Mouse (Mus musculus) spleen, postnatal 4 days (tissue): ENCODE measurements at regions not wholly inside any gene's neighbourhood (a gene's known extent, or its start where the extent isn't known, plus 50 kb on each side); places are given as distances from the start of the nearest gene placed in this dataset.
"Not testable (repeated sequence)": the region's sequence is repeated elsewhere in the genome, so short reads cannot be mapped to it uniquely, and the experiment has no call there.

ENCODE experiments used
- DNase-seq, 2 experiments: peaks; one replicate each; pipeline ENCODE4 v3.0.0; 2022; ENCODE audit warnings: low spot score in 2 of 2

DNA sequence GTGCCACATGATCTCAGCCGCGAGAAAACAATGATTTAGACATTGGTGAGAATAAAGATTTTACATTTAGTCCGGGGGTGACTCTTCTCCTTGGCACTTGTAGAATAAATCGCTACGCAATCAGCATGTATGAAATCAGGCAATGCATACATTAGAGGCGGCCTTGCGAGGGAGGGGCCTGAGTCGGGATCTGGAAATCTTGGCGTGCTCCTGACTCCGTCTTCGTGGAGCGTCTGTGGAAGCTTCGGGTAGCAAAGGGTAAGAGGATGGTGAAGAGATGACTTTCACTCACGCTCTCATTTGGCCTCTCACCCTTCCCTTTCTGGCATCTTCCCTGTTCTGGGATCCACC, 167.1 kb downstream of the Nkx6-1 start:
- no peak for DNase-seq

DNA sequence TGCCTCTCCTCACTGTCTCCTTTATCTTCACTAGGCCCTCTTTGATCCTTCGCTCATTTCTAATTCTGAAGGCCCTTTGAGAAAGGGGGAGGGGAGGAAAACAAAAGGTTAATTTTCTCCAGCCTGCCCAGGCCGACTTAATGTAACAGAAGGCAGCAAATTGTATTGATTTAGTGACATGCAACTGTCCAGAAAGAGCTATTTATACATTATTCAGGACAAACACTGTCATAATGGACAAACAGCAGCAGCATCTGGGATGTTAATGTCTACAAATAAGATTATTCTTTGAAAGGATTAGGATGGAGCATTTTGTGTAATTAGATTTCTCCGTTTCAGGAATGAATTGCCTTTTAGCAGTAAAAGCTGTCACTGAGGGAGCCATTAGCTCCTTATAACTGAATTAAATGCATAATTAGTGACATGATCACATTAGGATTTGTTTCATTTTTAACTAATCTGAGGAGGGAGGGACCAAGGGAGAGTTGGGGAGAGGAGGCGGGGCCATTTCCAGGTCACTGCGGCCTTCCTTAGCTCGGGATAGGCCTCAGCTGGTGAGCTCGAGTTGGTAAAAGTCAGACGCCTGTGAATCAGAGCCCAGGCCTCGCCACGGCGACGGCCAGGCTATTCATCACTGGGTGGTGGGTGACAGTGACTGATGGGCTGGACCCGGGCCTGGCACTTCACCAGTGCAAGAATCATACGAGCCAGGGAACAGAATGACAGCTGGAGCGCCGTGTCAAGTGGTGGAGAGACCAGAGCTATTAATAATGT, 167.7 kb downstream of the Nkx6-1 start:
- no peak for DNase-seq

DNA sequence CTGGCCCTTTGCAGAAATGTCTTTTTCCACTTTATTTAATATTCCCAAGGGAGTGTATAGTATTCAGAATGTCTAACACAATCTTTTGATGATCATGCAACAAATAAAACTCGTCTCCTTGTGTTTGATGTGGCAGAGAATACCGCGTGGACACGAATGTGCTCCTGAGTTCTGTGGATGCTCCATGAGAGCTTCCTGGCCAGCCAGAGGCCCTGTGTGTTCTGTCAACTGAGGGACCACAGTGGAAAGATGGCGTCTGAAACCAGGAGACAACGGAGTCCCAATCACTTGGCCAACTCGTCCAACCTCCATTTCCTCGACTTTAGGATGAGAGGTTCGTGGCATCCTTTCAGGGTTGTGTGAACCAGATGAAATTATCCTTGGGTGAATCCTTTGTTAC, 168.6 kb downstream of the Nkx6-1 start:
- DNase-seq: no peak

DNA sequence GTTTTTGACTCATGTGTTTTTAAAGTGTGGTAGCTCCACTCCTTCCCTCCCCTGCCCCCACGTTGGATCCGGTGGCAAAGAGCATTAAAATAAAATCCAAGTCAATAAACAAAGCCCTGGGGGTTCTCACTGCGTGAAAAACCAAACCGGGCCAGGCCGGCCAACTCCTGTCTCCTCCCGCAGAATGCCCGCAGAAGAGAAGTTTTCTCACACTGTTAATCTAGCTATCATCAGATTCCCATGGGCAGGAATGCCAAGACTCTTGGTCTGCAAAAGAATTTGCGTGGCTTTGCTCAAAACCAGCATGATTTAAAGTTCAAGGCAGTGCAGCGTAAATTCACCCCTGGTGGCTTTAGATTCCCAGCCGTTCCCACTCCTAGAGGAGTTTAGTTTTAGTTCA, 219.0 kb downstream of the Nkx6-1 start:
- peak in 1 of 2 experiments; percentile 25 for DNase-seq

DNA sequence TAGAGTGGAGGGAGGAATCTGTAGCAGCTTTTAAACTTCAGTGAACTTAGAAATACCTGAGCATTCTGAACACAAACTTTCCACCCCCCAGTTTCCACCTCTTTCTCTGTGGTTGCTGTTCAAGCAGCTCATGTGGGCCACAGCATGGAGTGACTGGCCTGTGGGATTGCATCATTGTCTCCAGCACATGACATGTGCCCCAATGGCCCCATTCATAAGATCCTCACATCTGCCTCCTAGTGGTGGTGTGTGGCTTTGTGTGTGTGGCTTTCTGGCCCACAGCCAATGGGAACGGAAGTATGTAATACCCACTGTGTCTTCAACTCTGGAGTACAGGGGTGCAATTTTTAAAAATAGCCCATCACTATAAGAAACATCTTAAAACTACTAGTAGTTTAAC, 223.0 kb downstream of the Nkx6-1 start:
- DNase-seq: peak in 1 of 2 experiments; percentile 36

DNA sequence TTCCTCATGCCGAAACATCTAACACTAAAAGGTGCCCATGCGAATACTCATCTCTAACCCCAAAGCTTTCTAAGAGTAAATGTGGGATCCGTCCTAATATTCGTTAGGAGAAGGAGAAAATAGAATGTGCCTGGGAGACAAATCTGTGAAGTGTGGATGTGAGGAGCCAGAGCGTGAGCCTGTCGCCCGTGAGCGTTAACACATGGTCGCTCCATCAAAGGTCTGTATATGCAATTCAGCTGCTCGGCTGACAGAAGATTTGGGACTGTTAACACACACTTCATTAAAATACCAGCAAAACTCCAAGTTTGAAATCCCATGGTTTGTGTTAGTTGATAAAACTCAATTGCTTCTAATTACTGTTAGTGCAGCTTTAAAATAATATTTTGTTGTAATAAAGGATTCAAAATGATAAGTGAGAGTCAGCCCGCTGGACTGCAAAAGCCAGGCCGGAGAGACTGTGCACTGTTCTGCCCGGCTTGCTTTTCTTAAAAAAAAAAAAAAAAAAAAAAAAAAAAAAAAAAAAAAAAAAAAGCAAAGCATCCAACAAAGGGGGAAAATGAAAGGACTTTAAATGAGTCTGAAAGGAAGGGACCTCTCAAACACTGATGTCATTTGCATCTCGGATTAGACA, 227.0 kb downstream of the Nkx6-1 start:
- DNase-seq: no peak

DNA sequence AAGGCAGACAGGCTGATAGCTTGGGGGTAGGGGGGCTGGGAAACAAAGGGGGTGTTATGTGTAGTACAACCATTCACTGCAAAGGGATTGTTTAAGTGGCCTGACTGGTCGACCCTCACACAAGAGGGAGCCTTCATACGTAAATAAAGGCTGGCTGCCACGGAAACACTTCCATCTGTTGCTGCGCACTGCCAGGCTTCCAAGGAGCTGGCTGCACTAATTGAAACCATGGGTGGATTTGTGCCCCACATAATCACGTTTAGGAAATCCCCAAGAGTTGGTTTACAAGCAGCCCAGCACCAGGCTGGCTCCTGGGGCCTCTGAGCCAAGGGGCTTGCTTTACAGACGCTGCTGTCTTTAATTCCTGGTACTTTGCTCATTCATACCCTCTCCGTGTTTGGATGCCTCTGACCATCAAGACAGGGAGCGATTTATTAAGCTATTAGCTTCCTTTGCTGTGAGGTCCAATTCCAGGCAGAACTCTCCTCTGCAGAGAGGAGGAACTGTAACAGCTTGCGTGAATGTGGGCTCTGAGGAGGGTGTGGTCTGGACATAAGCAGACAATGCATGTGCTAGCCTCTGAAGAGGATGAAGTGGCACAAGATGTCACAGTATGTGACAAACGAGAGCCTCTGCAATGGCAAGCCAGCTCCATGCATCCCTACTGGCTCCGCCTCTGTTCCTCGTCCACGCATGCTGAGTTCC, 238.6 kb downstream of the Nkx6-1 start:
- peak in 1 of 2 experiments; percentile 41 for DNase-seq

DNA sequence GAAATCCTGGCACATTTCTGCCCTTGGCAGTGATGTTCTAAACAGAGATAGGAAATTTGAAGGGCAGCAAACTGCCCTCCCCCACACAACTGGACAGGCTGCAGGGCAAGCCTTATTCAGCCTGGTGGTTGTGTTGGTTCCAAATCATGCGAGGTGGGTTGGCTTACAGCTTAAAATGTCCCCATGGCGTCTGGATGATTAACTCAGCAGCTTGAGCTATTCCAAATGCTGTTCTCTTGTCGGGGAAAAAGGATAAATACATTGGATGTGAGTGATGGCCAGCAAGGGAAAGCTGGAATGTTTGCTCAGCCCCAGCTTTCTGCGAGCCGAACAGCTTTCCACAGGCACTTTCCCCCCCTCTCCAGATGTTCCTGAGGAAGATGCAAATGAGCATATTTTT, 280.5 kb downstream of the Nkx6-1 start:
- DNase-seq: peak in 1 of 2 experiments; percentile 45

DNA sequence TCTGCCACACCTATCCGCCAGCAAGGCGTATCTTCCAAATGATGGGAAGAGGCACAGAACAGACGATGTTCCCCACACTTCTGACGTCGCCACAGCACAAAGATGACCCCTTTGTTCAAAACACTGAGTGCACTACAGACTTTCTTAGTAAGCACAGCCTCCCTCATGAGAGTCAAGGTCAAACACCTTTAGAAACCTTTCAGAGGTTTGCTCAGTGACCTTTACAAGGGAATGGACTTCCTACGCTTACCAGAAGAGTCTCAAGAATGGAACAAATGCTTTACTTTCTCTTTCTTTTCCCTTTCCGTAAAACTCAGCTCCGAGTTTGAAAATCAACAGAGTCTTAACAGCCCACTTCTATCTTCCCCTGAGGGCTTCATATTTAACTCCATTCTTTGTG, 283.4 kb downstream of the Nkx6-1 start:
- no peak for DNase-seq

DNA sequence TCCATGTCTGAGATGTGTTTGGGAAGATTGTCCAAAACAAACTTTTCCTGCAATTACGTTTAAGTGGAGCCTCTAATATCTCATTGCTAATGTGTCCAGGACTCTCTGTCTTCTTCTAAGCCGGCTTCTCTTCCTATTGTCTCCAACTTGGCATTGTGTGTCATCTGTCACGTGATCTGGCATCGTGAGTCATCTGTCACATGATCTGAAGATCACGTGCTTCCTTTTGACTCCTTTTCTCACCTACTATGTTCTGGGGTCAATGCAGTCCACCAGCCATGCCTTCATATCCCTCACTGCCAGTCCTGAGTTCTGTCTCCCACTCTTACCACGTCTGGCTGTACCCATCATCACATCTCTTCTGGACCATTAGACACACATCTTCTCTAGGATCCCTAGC, 288.1 kb downstream of the Nkx6-1 start:
- DNase-seq: no peak

DNA sequence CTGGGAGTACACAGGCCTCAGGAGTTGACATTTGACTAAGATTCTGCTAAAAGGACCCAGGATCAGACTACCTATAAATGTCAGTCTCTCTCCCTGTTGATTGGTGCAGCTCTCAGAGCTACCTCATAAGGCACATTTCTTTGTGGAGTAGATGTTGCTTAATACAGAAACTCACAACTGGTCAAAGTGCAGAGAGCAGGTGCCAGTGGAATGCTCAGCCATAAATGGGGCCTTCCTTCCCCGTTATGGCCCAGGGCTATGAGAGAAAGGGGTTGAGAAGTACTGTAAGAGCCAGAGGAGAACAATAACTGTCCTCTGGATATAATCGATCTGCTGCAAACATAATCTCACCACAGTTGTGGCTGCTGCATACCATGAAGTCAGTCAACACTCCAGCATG, 290.7 kb downstream of the Nkx6-1 start:
- no peak for DNase-seq

DNA sequence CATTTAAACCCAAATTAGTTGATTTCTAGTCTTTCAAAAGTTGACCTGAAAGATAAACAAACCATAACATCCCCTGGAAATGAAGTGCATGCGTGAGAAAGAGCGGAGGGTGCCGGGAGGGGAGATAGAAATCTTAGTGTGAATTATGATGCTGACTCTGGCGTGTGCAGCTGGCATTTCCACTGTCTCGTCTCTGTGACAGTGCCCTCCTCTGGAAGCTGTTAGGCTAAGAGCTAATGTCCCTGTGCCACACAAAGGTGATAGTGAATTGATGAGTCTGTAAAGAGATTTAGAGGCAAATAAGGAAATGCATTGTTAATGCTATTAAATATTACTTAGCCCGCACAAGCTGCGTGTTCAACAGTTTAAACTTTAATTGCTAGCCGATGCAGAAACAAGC, 292.6 kb downstream of the Nkx6-1 start:
- DNase-seq: no peak

DNA sequence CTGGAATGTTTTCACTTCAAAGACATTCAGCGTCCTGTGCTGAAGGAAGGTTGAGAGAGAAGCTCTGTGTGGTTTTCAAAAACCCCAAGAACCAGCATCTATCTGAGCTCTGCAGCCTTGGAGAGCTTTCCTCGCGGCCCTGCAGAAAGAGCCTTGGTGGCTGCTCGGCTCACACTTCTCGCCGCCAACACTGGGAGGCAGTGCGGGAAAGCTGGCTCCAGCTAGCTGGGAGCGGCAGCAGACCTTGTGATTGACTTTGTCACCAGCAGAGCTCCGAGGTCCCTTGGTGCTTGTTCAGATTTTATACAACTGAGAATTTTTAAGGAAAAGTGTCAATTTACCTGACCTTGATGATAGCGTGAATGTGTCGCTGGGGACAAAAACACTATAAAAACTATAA, 299.4 kb downstream of the Nkx6-1 start:
- DNase-seq: no peak

DNA sequence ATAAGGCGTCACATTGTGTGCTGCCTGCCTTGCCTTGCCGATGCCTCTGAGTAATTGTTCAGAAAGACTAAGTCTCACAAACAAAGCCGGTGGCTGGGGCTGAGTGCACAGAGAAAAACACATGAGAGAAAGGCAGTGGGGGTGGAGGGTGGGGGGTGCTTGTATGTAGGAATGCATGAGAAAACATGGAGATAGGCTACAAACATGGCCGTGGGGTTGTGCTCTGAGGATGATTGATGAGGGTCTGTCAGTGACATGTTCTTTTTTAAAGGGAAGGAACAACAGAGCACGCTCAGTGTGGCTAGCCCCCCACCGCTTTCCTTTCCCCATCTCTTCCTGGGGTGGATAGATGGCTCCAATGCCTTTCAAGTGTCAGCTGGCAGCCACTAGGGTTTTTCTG, 304.8 kb downstream of the Nkx6-1 start:
- DNase-seq: no peak

DNA sequence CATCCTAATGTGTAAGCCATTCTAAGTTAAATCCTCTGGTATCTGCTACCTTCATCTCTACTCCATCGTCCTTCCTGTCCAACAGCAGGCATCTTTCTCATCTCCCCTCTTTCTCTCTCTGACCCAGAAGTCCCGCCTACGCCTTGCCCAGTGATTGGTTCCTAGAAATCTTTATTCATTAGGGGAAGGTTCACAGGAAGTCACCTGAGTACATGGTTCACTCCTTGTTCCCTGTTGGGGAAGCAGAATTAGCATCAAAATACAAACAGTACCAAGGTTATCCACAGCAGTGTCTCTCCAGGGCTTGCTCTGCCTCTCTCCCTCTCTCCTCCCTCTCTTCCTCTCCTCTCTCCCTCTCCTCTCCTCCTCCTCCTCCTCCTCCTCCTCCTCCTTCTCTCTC, 319.4 kb downstream of the Nkx6-1 start:
- no peak for DNase-seq

DNA sequence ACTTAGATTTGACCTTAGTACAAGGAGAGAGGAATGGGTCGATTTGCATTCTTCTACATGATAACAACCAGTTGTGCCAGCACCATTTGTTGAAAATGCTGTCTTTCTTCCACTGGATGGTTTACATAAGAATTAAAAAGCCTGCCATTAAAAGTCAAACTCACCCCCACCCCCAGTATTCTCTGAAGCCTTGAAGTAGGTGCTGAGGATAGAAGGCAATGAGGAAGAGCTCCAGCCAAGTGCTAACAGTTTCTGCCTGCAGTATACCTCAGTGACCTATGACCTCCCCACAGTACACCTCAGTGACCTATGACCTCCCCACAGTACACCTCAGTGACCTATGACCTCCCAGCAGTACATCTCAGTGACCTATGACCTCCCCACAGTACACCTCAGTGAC, 328.4 kb downstream of the Nkx6-1 start:
- DNase-seq: not testable (repeated sequence)

DNA sequence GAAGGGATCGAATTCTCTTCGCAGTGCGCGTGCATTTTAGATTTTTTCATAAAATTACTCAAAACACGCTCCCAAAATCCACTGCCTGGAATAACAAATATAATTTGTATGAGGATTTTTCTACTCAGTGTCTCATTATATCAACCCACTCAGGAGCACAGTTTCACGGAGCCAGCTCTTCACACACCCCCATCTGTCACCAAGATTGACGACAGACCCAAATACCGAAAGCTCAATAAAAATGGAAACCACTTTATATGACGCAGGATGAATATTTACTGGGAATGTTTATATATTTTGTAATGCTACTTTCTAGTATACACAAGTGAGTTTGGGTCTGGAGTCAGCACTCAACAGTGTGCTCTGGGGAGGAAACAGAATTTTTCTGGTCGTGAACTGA, 333.0 kb downstream of the Nkx6-1 start:
- DNase-seq: no peak

DNA sequence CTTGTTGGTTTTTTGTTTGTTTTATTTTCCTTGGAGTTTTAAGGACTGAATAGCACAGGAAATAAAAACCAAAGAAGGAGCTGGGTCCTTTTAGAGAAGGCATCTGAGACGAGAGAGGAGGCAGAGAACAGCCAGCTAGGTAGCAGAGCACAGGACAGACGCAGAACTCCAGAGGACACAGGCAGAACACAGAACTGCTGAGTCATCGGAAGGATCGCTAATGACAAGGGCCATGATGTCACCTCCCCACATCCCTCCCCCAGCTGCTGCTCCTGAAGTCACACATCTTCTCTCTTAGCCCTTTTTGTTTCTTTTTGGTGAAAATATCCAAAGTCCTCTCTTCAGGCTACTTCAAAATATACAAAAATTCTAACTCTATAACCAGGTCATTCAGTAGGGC, 338.7 kb downstream of the Nkx6-1 start:
- DNase-seq: no peak

DNA sequence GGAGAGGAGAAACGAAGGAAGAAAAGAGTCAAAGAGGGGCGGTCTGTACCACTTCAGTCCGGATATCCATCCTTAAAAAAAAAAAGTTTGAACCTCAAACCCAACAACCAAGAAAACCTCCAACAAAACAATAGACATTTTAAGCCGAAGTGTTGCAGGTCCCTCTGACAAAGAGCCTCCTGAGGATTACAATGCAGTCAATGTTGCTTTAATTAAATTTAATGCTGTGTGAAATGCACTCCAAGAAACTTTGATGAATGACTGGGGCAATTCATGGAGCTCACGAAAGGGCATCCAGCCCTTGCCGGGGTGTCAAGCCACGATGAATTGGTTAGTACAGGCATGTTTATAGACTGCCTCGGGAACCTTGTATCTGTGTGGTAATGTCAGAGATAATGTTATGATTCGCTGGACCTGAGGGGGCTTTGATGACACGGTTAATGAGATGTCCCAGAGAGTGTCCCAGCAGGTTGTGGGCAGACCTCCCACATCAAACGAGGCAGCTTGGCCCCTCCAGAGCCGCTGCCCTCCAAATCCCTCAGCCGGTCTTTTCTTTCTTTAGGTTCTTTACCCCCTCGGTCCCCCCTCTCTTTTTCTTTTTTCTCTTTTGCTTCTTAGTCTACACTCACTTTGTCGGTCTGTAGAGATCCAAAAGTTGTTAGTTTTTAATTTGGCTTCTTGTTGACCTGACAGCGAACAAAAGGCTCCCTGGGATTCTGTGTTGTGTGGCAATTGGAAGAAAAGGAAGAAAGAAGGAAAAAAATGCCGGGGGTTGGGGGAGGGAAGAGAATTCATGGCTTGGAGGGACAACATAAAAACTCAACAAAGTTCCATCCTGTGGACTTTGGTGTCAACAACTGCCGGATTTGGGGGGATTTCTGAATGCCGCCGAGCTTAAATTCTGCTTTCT, 341.5 kb downstream of the Nkx6-1 start:
- no peak for DNase-seq

DNA sequence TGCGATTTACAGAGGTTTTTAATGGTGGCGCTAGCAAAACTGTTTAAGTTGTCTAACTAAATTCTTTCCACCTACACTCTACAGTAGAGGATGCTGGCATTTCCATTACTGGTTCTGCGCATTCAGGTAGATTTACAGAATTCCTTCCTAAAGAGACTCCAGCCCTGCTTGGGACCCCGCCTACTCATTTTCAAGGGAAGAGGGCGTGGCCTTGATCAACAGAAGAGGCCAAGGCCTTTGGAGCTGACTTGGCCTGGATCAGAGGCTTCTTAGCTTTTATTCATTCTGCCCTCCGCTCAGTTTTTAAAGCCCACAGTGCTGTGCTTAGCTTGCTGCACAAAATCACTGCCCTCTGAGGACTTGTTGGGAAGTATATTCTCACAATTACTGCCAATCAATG, 364.8 kb downstream of the Nkx6-1 start:
- peak in 1 of 2 experiments; percentile 38 for DNase-seq

DNA sequence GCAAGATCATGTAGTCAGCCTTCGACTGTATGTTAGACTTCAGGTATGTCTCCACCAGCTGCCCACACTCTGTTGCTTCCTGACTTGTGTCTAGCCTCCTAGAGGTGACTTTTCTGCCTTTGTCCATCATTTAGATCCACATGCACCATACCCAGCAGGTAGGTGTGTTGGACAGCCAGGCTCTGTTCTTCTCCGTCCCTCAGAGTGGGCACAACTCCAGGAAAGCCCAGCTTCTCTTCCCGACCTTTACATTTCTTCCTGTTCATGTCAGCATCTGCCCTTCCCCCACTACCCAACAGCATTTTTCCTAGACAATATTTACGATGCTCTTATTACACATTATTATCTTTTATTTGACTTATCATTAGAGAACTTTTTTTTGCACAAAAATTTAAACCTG, 366.4 kb downstream of the Nkx6-1 start:
- no peak for DNase-seq

DNA sequence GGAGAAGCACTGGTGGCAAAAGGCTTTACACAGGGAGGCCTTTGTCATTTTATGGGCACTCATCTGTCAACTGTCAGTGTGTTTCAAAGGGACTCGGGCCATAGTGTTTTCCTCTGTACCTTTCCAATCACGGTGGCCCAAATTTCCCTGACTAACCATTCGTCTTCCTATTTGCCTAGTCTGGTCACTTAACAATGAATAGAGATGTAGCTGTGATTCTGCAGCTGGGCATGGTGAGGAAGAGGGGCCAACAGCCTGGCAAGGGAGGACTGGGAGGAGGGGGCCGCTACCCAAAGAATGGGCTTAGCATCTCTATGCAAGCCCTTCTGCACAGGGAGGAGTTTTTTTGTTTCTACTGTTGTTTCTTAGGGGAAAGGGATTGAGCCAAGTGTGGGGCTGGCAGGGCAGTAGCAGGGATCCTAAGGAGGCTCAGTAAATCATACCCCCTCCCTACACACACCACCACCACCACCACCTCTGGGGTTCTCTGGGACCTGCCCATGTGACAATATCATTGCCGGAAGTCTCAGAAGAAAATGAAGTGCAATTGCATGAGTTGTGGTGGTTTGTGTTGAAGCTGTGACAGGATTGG, 367.2 kb downstream of the Nkx6-1 start:
- DNase-seq: no peak
